ENCODE assay signal across 8 mouse cellular contexts in genomic region chr13:23570261-23571021, GRCm38 (mm10). TPM values are rescaled to one million over a fixed set of nuclear protein-coding genes. Genes with fewer than 3 reads are reported as not detected.
DNase-seq lines count a peak whose midpoint lies in the region; ATAC-seq and TF ChIP-seq lines count a peak whose summit lies in the region.
"Not testable (repeated sequence)": the region's sequence is repeated elsewhere in the genome, so short reads cannot be mapped to it uniquely, and the experiment has no call there.

No protein-coding gene starts in this region.

- not testable (repeated sequence) for H3K36me3 ChIP-seq in embryonic facial prominence, embryonic 10.5 days (replicated peaks); hindbrain, embryonic 15.5 days; limb, embryonic 10.5 days; lung, embryonic 16.5 days (ENCODE audit: control insufficient read depth, insufficient read depth, low read length); neural tube, embryonic 13.5 days

- DNase-seq in MEL-GATA-1-ER (ENCODE audit: extremely low read depth, low read depth), result peak; percentile 63
- DNase-seq in embryonic facial prominence, embryonic 10.5 days (ENCODE audit: low spot score), result peak; percentile 26
- not testable (repeated sequence) for DNase-seq in gastrocnemius, adult 2 months; limb, embryonic 10.5 days (ENCODE audit: low spot score)
- DNase-seq in yolk sac, embryonic 10.5 days (ENCODE audit: low spot score), result peak; percentile 49

- peaks cover 13% of the 10 kb centered on the region for H3K4me1 ChIP-seq in embryonic facial prominence, embryonic 10.5 days
- H3K4me1 ChIP-seq in hindbrain, embryonic 15.5 days (replicated peaks), result peaks cover 30% of the 10 kb centered on the region
- H3K4me1 ChIP-seq in limb, embryonic 10.5 days, result peaks cover 14% of the 10 kb centered on the region
- H3K4me1 ChIP-seq in lung, embryonic 16.5 days (replicated peaks; ENCODE audit: control insufficient read depth, insufficient read depth, low read length), result not testable (repeated sequence)
- H3K4me1 ChIP-seq in neural tube, embryonic 13.5 days (replicated peaks), result peaks cover 27% of the 10 kb centered on the region

- H3K27ac ChIP-seq in embryonic facial prominence, embryonic 10.5 days (replicated peaks), result peak overlapping the region; percentile 98
- H3K27ac ChIP-seq in gastrocnemius, adult 2 months, result peak overlapping the region; percentile 92
- H3K27ac ChIP-seq in hindbrain, embryonic 15.5 days (replicated peaks), result peak overlapping the region; percentile 96
- peak overlapping the region; percentile 90 for H3K27ac ChIP-seq in limb, embryonic 10.5 days
- H3K27ac ChIP-seq in lung, embryonic 16.5 days (ENCODE audit: low read length), result peak overlapping the region; percentile 98
- peak overlapping the region; percentile 96 for H3K27ac ChIP-seq in neural tube, embryonic 13.5 days (replicated peaks)

- intact Hi-C loops in gastrocnemius, adult 2 months (cut with DNase I), result not testable (repeated sequence)

- peak overlapping the region; percentile 49 for H3K9ac ChIP-seq in hindbrain, embryonic 15.5 days
- peak overlapping the region; percentile 62 for H3K9ac ChIP-seq in lung, embryonic 16.5 days (ENCODE audit: low read length)
- H3K9ac ChIP-seq in neural tube, embryonic 13.5 days, result peak overlapping the region; percentile 67

- peak overlapping the region; percentile 58 for H3K4me2 ChIP-seq in hindbrain, embryonic 15.5 days
- H3K4me2 ChIP-seq in lung, embryonic 16.5 days (ENCODE audit: low read depth, low read length), result peak overlapping the region; percentile 42
- peak overlapping the region; percentile 81 for H3K4me2 ChIP-seq in neural tube, embryonic 13.5 days

- WGBS in embryonic facial prominence, embryonic 10.5 days, result 1% methylated on average over 29 of the region's 41 CpGs
- 1% methylated on average over 28 of the region's 41 CpGs for WGBS in hindbrain, embryonic 15.5 days
- whole genome bisulfite sequencing in limb, embryonic 10.5 days, result 1% methylated on average over 28 of the region's 41 CpGs
- under 1% methylated on average over 15 of the region's 41 CpGs for WGBS in lung, embryonic 16.5 days
- 1% methylated on average over 27 of the region's 41 CpGs for WGBS in neural tube, embryonic 13.5 days

- TF ChIP-seq CTCF in gastrocnemius, adult 2 months (IDR thresholded peaks at IDR 0.05), result peak; percentile 5; the same call in 1 of the 2 replicates

- H3K9me3 ChIP-seq in embryonic facial prominence, embryonic 10.5 days; hindbrain, embryonic 15.5 days; limb, embryonic 10.5 days (replicated peaks); lung, embryonic 16.5 days (ENCODE audit: control insufficient read depth, low read length); neural tube, embryonic 13.5 days: not testable (repeated sequence)

- ATAC-seq in hindbrain, embryonic 15.5 days (ENCODE audit: low FRiP score, low read depth), result not testable (repeated sequence)
- ATAC-seq in lung, embryonic 16.5 days (ENCODE audit: low read depth), result peak; percentile 6; the same call in 1 of the 2 replicates
- peak; percentile 30 for ATAC-seq in neural tube, embryonic 13.5 days (ENCODE audit: low read depth)

- H3K4me3 ChIP-seq in embryonic facial prominence, embryonic 10.5 days, result peak overlapping the region; percentile 61
- peak overlapping the region; percentile 70 for H3K4me3 ChIP-seq in gastrocnemius, adult 2 months
- H3K4me3 ChIP-seq in hindbrain, embryonic 15.5 days, result peak overlapping the region; percentile 44
- H3K4me3 ChIP-seq in limb, embryonic 10.5 days, result peak overlapping the region; percentile 54
- H3K4me3 ChIP-seq in lung, embryonic 16.5 days (ENCODE audit: low read length), result peak overlapping the region; percentile 44
- H3K4me3 ChIP-seq in neural tube, embryonic 13.5 days, result peak overlapping the region; percentile 45

- not testable (repeated sequence) for H3K27me3 ChIP-seq in embryonic facial prominence, embryonic 10.5 days (replicated peaks; ENCODE audit: low read depth, poor library complexity, severe bottlenecking); hindbrain, embryonic 15.5 days; limb, embryonic 10.5 days (ENCODE audit: low read depth, poor library complexity, severe bottlenecking); lung, embryonic 16.5 days (ENCODE audit: control insufficient read depth, insufficient read depth, low read depth, low read length); neural tube, embryonic 13.5 days

RNA-seq across cellular contexts. Expression of gene Hist1h2ae, which starts 0.6 kb away (rescaled TPM):
- 96.8 and 97.7 TPM in 2 replicates for polyA plus RNA-seq in embryonic facial prominence, embryonic 10.5 days (2016; fragmentation: Nextera tagmentation; extraction: Ambion mirVana)
- under 1 TPM in 1 of 2 experiments, not detected in 1; 0.45 TPM for total RNA-seq in gastrocnemius, adult 2 months (2021)
- polyA plus RNA-seq in hindbrain, embryonic 15.5 days (2015; fragmentation: Nextera tagmentation; extraction: Ambion mirVana), result 15.9 and 27.4 TPM in 2 replicates
- polyA plus RNA-seq in limb, embryonic 10.5 days (2016; fragmentation: Nextera tagmentation; extraction: Ambion mirVana), result 109 and 113 TPM in 2 replicates
- polyA plus RNA-seq in lung, embryonic 16.5 days (2015; fragmentation: Nextera tagmentation; extraction: Ambion mirVana), result 71.9 and 83.6 TPM in 2 replicates
- 12.3 and 18.7 TPM in 2 replicates for polyA plus RNA-seq in neural tube, embryonic 13.5 days (2015; fragmentation: Nextera tagmentation; extraction: Ambion mirVana)

RNA-seq across cellular contexts. Expression of gene Hist1h2bg, which starts 0.8 kb away (rescaled TPM):
- polyA plus RNA-seq in embryonic facial prominence, embryonic 10.5 days (2016; fragmentation: Nextera tagmentation; extraction: Ambion mirVana), result 7.0 and 9.8 TPM in 2 replicates
- 1 to 10 TPM; 2.9 to 7.6 TPM for total RNA-seq in gastrocnemius, adult 2 months (2021)
- 2.5 and 3.1 TPM in 2 replicates for polyA plus RNA-seq in hindbrain, embryonic 15.5 days (2015; fragmentation: Nextera tagmentation; extraction: Ambion mirVana)
- 7.3 and 8.1 TPM in 2 replicates for polyA plus RNA-seq in limb, embryonic 10.5 days (2016; fragmentation: Nextera tagmentation; extraction: Ambion mirVana)
- 13.6 and 15.8 TPM in 2 replicates for polyA plus RNA-seq in lung, embryonic 16.5 days (2015; fragmentation: Nextera tagmentation; extraction: Ambion mirVana)
- polyA plus RNA-seq in neural tube, embryonic 13.5 days (2015; fragmentation: Nextera tagmentation; extraction: Ambion mirVana), result 2.2 and 3.5 TPM in 2 replicates

RNA-seq across cellular contexts. Expression of gene Hist1h2bf, which starts 3.6 kb away (rescaled TPM):
- polyA plus RNA-seq in embryonic facial prominence, embryonic 10.5 days (2016; fragmentation: Nextera tagmentation; extraction: Ambion mirVana), result 4.0 and 4.8 TPM in 2 replicates
- 1 to 10 TPM; 3.6 to 3.8 TPM for total RNA-seq in gastrocnemius, adult 2 months (2021)
- polyA plus RNA-seq in hindbrain, embryonic 15.5 days (2015; fragmentation: Nextera tagmentation; extraction: Ambion mirVana), result 0.76 and 2.0 TPM in 2 replicates
- 2.4 and 3.5 TPM in 2 replicates for polyA plus RNA-seq in limb, embryonic 10.5 days (2016; fragmentation: Nextera tagmentation; extraction: Ambion mirVana)
- polyA plus RNA-seq in lung, embryonic 16.5 days (2015; fragmentation: Nextera tagmentation; extraction: Ambion mirVana), result 4.8 and 6.8 TPM in 2 replicates
- polyA plus RNA-seq in neural tube, embryonic 13.5 days (2015; fragmentation: Nextera tagmentation; extraction: Ambion mirVana), result 0.81 and 1.6 TPM in 2 replicates

RNA-seq across cellular contexts. Expression of gene Hist1h2ad, which starts 3.7 kb away (rescaled TPM):
- 0.97 and 3.8 TPM in 2 replicates for polyA plus RNA-seq in embryonic facial prominence, embryonic 10.5 days (2016; fragmentation: Nextera tagmentation; extraction: Ambion mirVana)
- total RNA-seq in gastrocnemius, adult 2 months (2021), result 1 to 10 TPM; 1.0 to 1.3 TPM
- not detected in 2 replicates for polyA plus RNA-seq in hindbrain, embryonic 15.5 days (2015; fragmentation: Nextera tagmentation; extraction: Ambion mirVana)
- 1.3 and 3.9 TPM in 2 replicates for polyA plus RNA-seq in limb, embryonic 10.5 days (2016; fragmentation: Nextera tagmentation; extraction: Ambion mirVana)
- polyA plus RNA-seq in lung, embryonic 16.5 days (2015; fragmentation: Nextera tagmentation; extraction: Ambion mirVana), result 2.9 and 3.4 TPM in 2 replicates
- polyA plus RNA-seq in neural tube, embryonic 13.5 days (2015; fragmentation: Nextera tagmentation; extraction: Ambion mirVana), result 1.2 and 1.3 TPM in 2 replicates

RNA-seq across cellular contexts. Expression of gene Hist1h3d, which starts 5.1 kb away (rescaled TPM):
- polyA plus RNA-seq in embryonic facial prominence, embryonic 10.5 days (2016; fragmentation: Nextera tagmentation; extraction: Ambion mirVana), result 9.3 and 10.5 TPM in 2 replicates
- 1 to 10 TPM; 2.0 to 3.0 TPM for total RNA-seq in gastrocnemius, adult 2 months (2021)
- 1.2 and 2.0 TPM in 2 replicates for polyA plus RNA-seq in hindbrain, embryonic 15.5 days (2015; fragmentation: Nextera tagmentation; extraction: Ambion mirVana)
- polyA plus RNA-seq in limb, embryonic 10.5 days (2016; fragmentation: Nextera tagmentation; extraction: Ambion mirVana), result 7.7 and 9.6 TPM in 2 replicates
- polyA plus RNA-seq in lung, embryonic 16.5 days (2015; fragmentation: Nextera tagmentation; extraction: Ambion mirVana), result 7.4 and 9.5 TPM in 2 replicates
- 0.63 and 2.0 TPM in 2 replicates for polyA plus RNA-seq in neural tube, embryonic 13.5 days (2015; fragmentation: Nextera tagmentation; extraction: Ambion mirVana)
